Mouse (Mus musculus) embryonic fibroblast, embryonic 13.5 days (primary cell): ENCODE measurements around the gene Adamts4.

Source experiments
- CTCF ChIP-seq: IDR thresholded peaks from 2 replicates; pipeline ENCODE4 v1.5.1; 2011; ENCODE audit warnings: mild to moderate bottlenecking, control low read depth, low read length, moderate library complexity, borderline replicate concordance; ENCODE audit not compliant: insufficient read depth
- POLR2A ChIP-seq: IDR thresholded peaks from 2 replicates; pipeline ENCODE4 v1.6.1; 2011; ENCODE audit warnings: low read depth, mild to moderate bottlenecking, control low read depth, low read length, moderate library complexity

- no peak for TF ChIP-seq CTCF
- TF ChIP-seq POLR2A = no peak
These were observed 21.4 kb downstream of the Adamts4 start for GRCm38 (mm10) chr1:171271622-171272021.
